Comparison of ENCODE assay signal across 15 mouse cellular contexts in genomic region chr3:133559413-133560114, GRCm38 (mm10). TPM values are rescaled to one million over a fixed set of nuclear protein-coding genes. Genes with fewer than 3 reads are reported as not detected.
DNase-seq lines count a peak whose midpoint lies in the region; ATAC-seq lines count a peak whose summit lies in the region.
"Had no signal": no experiment of that assay in that cellular context is flagged by ENCODE, and none has a peak within 500 bp of the region (broad histone marks: within the 10 kb centered on the region; RNA-seq: fewer than 3 reads in every experiment).

No protein-coding gene starts in this region.

- no peak overlapping the region for H3K27ac ChIP-seq in heart, embryonic 10.5 days
- H3K27ac ChIP-seq in heart, embryonic 12.5 days (ENCODE audit: poor library complexity, severe bottlenecking), result no peak overlapping the region
- no peak overlapping the region for H3K27ac ChIP-seq in lung, embryonic 16.5 days (ENCODE audit: low read length)
- H3K27ac ChIP-seq in midbrain, embryonic 15.5 days, result no peak overlapping the region
- H3K27ac ChIP-seq: lung, embryonic 15.5 days had no signal

- no peaks in the 10 kb centered on the region for H3K9me3 ChIP-seq in heart, embryonic 10.5 days
- no peaks in the 10 kb centered on the region for H3K9me3 ChIP-seq in heart, embryonic 12.5 days (replicated peaks)
- no peaks in the 10 kb centered on the region for H3K9me3 ChIP-seq in lung, embryonic 16.5 days (ENCODE audit: control insufficient read depth, low read length)
- no peaks in the 10 kb centered on the region for H3K9me3 ChIP-seq in midbrain, embryonic 15.5 days
- H3K9me3 ChIP-seq: lung, embryonic 15.5 days had no signal

- H3K4me3 ChIP-seq in heart, embryonic 10.5 days, result no peak overlapping the region
- H3K4me3 ChIP-seq in heart, embryonic 12.5 days, result no peak overlapping the region
- no peak overlapping the region for H3K4me3 ChIP-seq in lung, embryonic 16.5 days (ENCODE audit: low read length)
- H3K4me3 ChIP-seq in midbrain, embryonic 15.5 days, result no peak overlapping the region
- H3K4me3 ChIP-seq: lung, embryonic 15.5 days had no signal

- no peaks in the 10 kb centered on the region for H3K36me3 ChIP-seq in heart, embryonic 10.5 days
- H3K36me3 ChIP-seq in heart, embryonic 12.5 days, result no peaks in the 10 kb centered on the region
- no peaks in the 10 kb centered on the region for H3K36me3 ChIP-seq in lung, embryonic 16.5 days (ENCODE audit: control insufficient read depth, insufficient read depth, low read length)
- H3K36me3 ChIP-seq in midbrain, embryonic 15.5 days (replicated peaks), result no peaks in the 10 kb centered on the region
- H3K36me3 ChIP-seq: lung, embryonic 15.5 days had no signal

- 87% methylated on average over 6 of the region's 6 CpGs for WGBS in heart, embryonic 10.5 days
- WGBS in heart, embryonic 12.5 days, result 83% methylated on average over 6 of the region's 6 CpGs
- 77% methylated on average over 6 of the region's 6 CpGs for WGBS in lung, embryonic 16.5 days
- 86% methylated on average over 6 of the region's 6 CpGs for WGBS in midbrain, embryonic 15.5 days

- no peaks in the 10 kb centered on the region for H3K27me3 ChIP-seq in heart, embryonic 10.5 days (ENCODE audit: insufficient read depth, poor library complexity, severe bottlenecking)
- H3K27me3 ChIP-seq in heart, embryonic 12.5 days (replicated peaks), result no peaks in the 10 kb centered on the region
- no peaks in the 10 kb centered on the region for H3K27me3 ChIP-seq in lung, embryonic 16.5 days (ENCODE audit: control insufficient read depth, insufficient read depth, low read depth, low read length)
- no peaks in the 10 kb centered on the region for H3K27me3 ChIP-seq in midbrain, embryonic 15.5 days (replicated peaks)
- H3K27me3 ChIP-seq: lung, embryonic 15.5 days had no signal

- no peaks in the 10 kb centered on the region for H3K4me1 ChIP-seq in heart, embryonic 10.5 days
- H3K4me1 ChIP-seq in heart, embryonic 12.5 days (replicated peaks), result no peaks in the 10 kb centered on the region
- no peaks in the 10 kb centered on the region; the same call in 1 of the 2 replicates for H3K4me1 ChIP-seq in lung, embryonic 16.5 days (replicated peaks; ENCODE audit: control insufficient read depth, insufficient read depth, low read length)
- H3K4me1 ChIP-seq in midbrain, embryonic 15.5 days, result no peaks in the 10 kb centered on the region

- ATAC-seq in heart, embryonic 12.5 days (ENCODE audit: insufficient number of reproducible peaks, low FRiP score), result no peak
- peak; percentile 69 for ATAC-seq in lung, embryonic 16.5 days (ENCODE audit: low read depth)
- ATAC-seq in midbrain, embryonic 15.5 days (replicated peaks), result peak; percentile 73

- no peak overlapping the region for H3K4me2 ChIP-seq in heart, embryonic 12.5 days
- no peak overlapping the region for H3K4me2 ChIP-seq in lung, embryonic 16.5 days (ENCODE audit: low read depth, low read length)
- no peak overlapping the region for H3K4me2 ChIP-seq in midbrain, embryonic 15.5 days
- H3K4me2 ChIP-seq: lung, embryonic 15.5 days had no signal

- peak; percentile 64 for DNase-seq in heart, embryonic 10.5 days (ENCODE audit: low spot score)
- no peak for DNase-seq in lung, postnatal 25 days (ENCODE audit: low spot score)
- DNase-seq in ZHBTc4 (ENCODE audit: low read depth, low spot score), result peak; percentile 55
- no peak for DNase-seq in layer of hippocampus, adult 9-10 months (ENCODE audit: low spot score)
- DNase-seq: cerebellum, postnatal 10 days; embryo, embryonic 11 days; gastrocnemius, postnatal 14 days; heart, postnatal 10 days; kidney, postnatal 4 days; liver; thymus, adult 2 months had no signal

- H3K9ac ChIP-seq in heart, embryonic 12.5 days, result no peak overlapping the region
- H3K9ac ChIP-seq in lung, embryonic 16.5 days (ENCODE audit: low read length), result no peak overlapping the region
- H3K9ac ChIP-seq in midbrain, embryonic 15.5 days, result no peak overlapping the region
- H3K9ac ChIP-seq: lung, embryonic 15.5 days had no signal

RNA-seq across cellular contexts. Expression of gene Tet2, which starts 14.6 kb away (rescaled TPM):
- 11.8 and 15.5 TPM in 2 replicates for polyA plus RNA-seq in heart, embryonic 10.5 days (2016; fragmentation: Nextera tagmentation; extraction: Ambion mirVana)
- polyA plus RNA-seq in heart, embryonic 12.5 days (2016; fragmentation: Nextera tagmentation; extraction: Ambion mirVana), result 15.3 and 16.3 TPM in 2 replicates
- 16.1 and 18.8 TPM in 2 replicates for polyA plus RNA-seq in lung, embryonic 16.5 days (2015; fragmentation: Nextera tagmentation; extraction: Ambion mirVana)
- 23.0 and 25.4 TPM in 2 replicates for polyA plus RNA-seq in midbrain, embryonic 15.5 days (2015; fragmentation: Nextera tagmentation; extraction: Ambion mirVana)

Comparison
In these comparisons a context has a peak if more than half of its experiments do, and no peak if none do; other contexts are left out.
1. DNase-seq: peak in heart, embryonic 10.5 days (single experiment) and ZHBTc4 (single experiment); none in lung, postnatal 25 days (single experiment) and layer of hippocampus, adult 9-10 months (single experiment).